Mouse (Mus musculus) stomach, postnatal 0 days (tissue): ENCODE measurements around the gene Fut1. TPM values are rescaled to one million over a fixed set of nuclear protein-coding genes. Genes with fewer than 3 reads are reported as not detected.

Experiments
- ATAC-seq: fragments of 200-750 bp; cut with Nextera tagmentation; 2 replicates; pipeline ENCODE4 v1.8.0; 2017; ENCODE audit not compliant: low FRiP score, low TSS enrichment
- DNase-seq: peaks from one replicate; pipeline ENCODE4 v3.0.0-alpha.2; 2016; ENCODE audit warnings: low spot score
- H3K27ac ChIP-seq: fragments of 300-500 bp; sonication (generic); replicated peaks from 2 replicates; pipeline ENCODE4 v1.5.1; 2014; ENCODE audit warnings: mild to moderate bottlenecking, control low read depth
- H3K27me3 ChIP-seq: fragments of 300-500 bp; sonication (generic); 2 replicates; pipeline ENCODE4 v1.6.1; 2014; ENCODE audit warnings: low read length; ENCODE audit not compliant: control insufficient read depth, insufficient read depth
- H3K36me3 ChIP-seq: fragments of 300-500 bp; sonication (generic); 2 replicates; pipeline ENCODE4 v1.6.1; 2014; ENCODE audit warnings: low read length, mixed read lengths; ENCODE audit not compliant: control insufficient read depth, insufficient read depth
- H3K4me1 ChIP-seq: fragments of 300-500 bp; sonication (generic); replicated peaks from 2 replicates; pipeline ENCODE4 v1.6.1; 2014; ENCODE audit warnings: antibody characterized with exemption; ENCODE audit not compliant: control insufficient read depth, insufficient read depth
- H3K4me2 ChIP-seq: fragments of 300-500 bp; sonication (generic); replicated peaks from 2 replicates; pipeline ENCODE4 v1.6.1; 2014; ENCODE audit warnings: low read depth, mild to moderate bottlenecking, control low read depth, moderate library complexity
- H3K4me3 ChIP-seq: fragments of 300-500 bp; sonication (generic); 2 replicates; pipeline ENCODE4 v1.5.1; 2014; ENCODE audit warnings: low read depth, low read length, control low read depth
- H3K9ac ChIP-seq: fragments of 300-500 bp; sonication (generic); 2 replicates; pipeline ENCODE4 v1.6.1; 2014; ENCODE audit warnings: mild to moderate bottlenecking, low read length, control low read depth, mixed read lengths
- H3K9me3 ChIP-seq: fragments of 300-500 bp; sonication (generic); 2 replicates; pipeline ENCODE4 v1.6.1; 2016; ENCODE audit warnings: low read length; ENCODE audit not compliant: control insufficient read depth
- CTCF ChIP-seq: IDR thresholded peaks from 2 replicates; pipeline ENCODE4 v1.5.1; 2016; ENCODE audit warnings: antibody characterized with exemption, low read depth, mild to moderate bottlenecking, moderate library complexity
- EP300 ChIP-seq: optimal IDR thresholded peaks from 2 replicates; pipeline ENCODE3; 2016; ENCODE audit warnings: antibody characterized with exemption
- WGBS: fragments of 180-500 bp; shearing (Covaris S2); extraction: QIAGEN DNeasy Blood & Tissue Kit; methylation state at CpG from one replicate; pipeline ENCODE4 v1.1.7; 2014; 5-methylcytosine and 5-hydroxymethylcytosine counted together
- polyA plus RNA-seq: library from polyadenylated mRNA; unstranded; fragments of >200 nt; fragmentation: Nextera tagmentation; extraction: Ambion mirVana; gene quantifications from 2 replicates; pipeline ENCODE4 v1.2.1, GENCODE M21; 2015

Fut1 gene
- polyA plus RNA-seq, 1 experiment from 2014 or later: 1.8 TPM

- TF ChIP-seq EP300: no peak
- no peak for TF ChIP-seq CTCF
- H3K4me1 ChIP-seq: no peaks in the 10 kb centered on the region
- no peak for ATAC-seq
Observed at GRCm38 (mm10) chr7:45597013-45597412, 20.1 kb upstream of the Fut1 start.

GRCm38 (mm10) chr7:45597527-45597926 lies 19.6 kb upstream of the Fut1 start:
- H3K4me1 ChIP-seq: no peaks in the 10 kb centered on the region
- DNase-seq (no peak), ATAC-seq (no peak)
- no peak overlapping the region for H3K4me2 ChIP-seq
- no peak overlapping the region for H3K9ac ChIP-seq
- H3K9me3 ChIP-seq: no peaks in the 10 kb centered on the region
- no peaks in the 10 kb centered on the region for H3K36me3 ChIP-seq
- 86% methylated on average over 6 of the region's 6 CpGs for WGBS
- H3K27me3 ChIP-seq: no peaks in the 10 kb centered on the region
- no peak overlapping the region for H3K4me3 ChIP-seq
- no peak overlapping the region for H3K27ac ChIP-seq
- no peak for TF ChIP-seq CTCF
- TF ChIP-seq EP300: no peak

More at GRCm38 (mm10) chr7:45597013-45597412, 20.1 kb upstream of the Fut1 start:
- DNase-seq: no peak
- WGBS: 85% methylated on average over 5 of the region's 5 CpGs
- Histone ChIP-seq H3K27me3 (no peaks in the 10 kb centered on the region), H3K4me3 (no peak overlapping the region), H3K27ac (no peak overlapping the region), H3K4me2 (no peak overlapping the region), H3K9ac (no peak overlapping the region), H3K36me3 (no peaks in the 10 kb centered on the region), H3K9me3 (no peaks in the 10 kb centered on the region)

GRCm38 (mm10) chr7:45598960-45599879 lies 17.9 kb upstream of the Fut1 start:
- Histone ChIP-seq H3K27ac (no peak overlapping the region), H3K9me3 (no peaks in the 10 kb centered on the region), H3K36me3 (no peaks in the 10 kb centered on the region), H3K4me1 (no peaks in the 10 kb centered on the region), H3K9ac (no peak overlapping the region), H3K4me3 (no peak overlapping the region), H3K27me3 (no peaks in the 10 kb centered on the region), H3K4me2 (0 out of 2 replicates have a peak overlapping the region, but pooled peaks have one; percentile 23)
- peak; percentile 53 for DNase-seq
- WGBS: 37% methylated on average over 18 of the region's 18 CpGs
- no peak for TF ChIP-seq CTCF
- TF ChIP-seq EP300: no peak
- peak; percentile 65 for ATAC-seq

- 53% methylated on average over 9 of the region's 9 CpGs for WGBS
- Histone ChIP-seq H3K36me3 (no peaks in the 10 kb centered on the region), H3K27me3 (no peaks in the 10 kb centered on the region), H3K27ac (peak overlapping the region; percentile 81), H3K9me3 (no peaks in the 10 kb centered on the region), H3K4me3 (no peak overlapping the region), H3K4me2 (no peak overlapping the region; the same call in 1 of the 2 replicates), H3K9ac (no peak overlapping the region), H3K4me1 (no peaks in the 10 kb centered on the region)
- TF ChIP-seq CTCF (no peak), EP300 (no peak)
- ATAC-seq: peak; percentile 82
- no peak for DNase-seq
Observed at GRCm38 (mm10) chr7:45605704-45606289, 11.3 kb upstream of the Fut1 start.

GRCm38 (mm10) chr7:45609511-45609910 lies 7.6 kb upstream of the Fut1 start:
- no peak for DNase-seq
- no peak for ATAC-seq
- Histone ChIP-seq H3K4me1 (no peaks in the 10 kb centered on the region), H3K27me3 (no peaks in the 10 kb centered on the region), H3K9ac (no peak overlapping the region), H3K27ac (no peak overlapping the region), H3K4me2 (no peak overlapping the region), H3K36me3 (no peaks in the 10 kb centered on the region), H3K9me3 (no peaks in the 10 kb centered on the region), H3K4me3 (no peak overlapping the region)
- 48% methylated on average over 1 of the region's 1 CpGs for WGBS
- TF ChIP-seq CTCF: no peak
- no peak for TF ChIP-seq EP300

- WGBS: 44% methylated on average over 6 of the region's 6 CpGs
- no peaks in the 10 kb centered on the region for H3K4me1 ChIP-seq
- no peak overlapping the region for H3K9ac ChIP-seq
- no peak overlapping the region for H3K4me3 ChIP-seq
- H3K4me2 ChIP-seq: no peak overlapping the region
- TF ChIP-seq EP300 (no peak), CTCF (no peak)
- no peaks in the 10 kb centered on the region for H3K9me3 ChIP-seq
- DNase-seq (no peak), ATAC-seq (peak; percentile 35; the same call in 1 of the 2 replicates)
- no peaks in the 10 kb centered on the region for H3K27me3 ChIP-seq
- no peaks in the 10 kb centered on the region for H3K36me3 ChIP-seq
- H3K27ac ChIP-seq: 0 out of 2 replicates have a peak overlapping the region, but pooled peaks have one; percentile 58
Observed at GRCm38 (mm10) chr7:45616277-45616676, 812 bp upstream of the Fut1 start.
